Mouse (Mus musculus) hindbrain, embryonic 10.5 days (tissue): ENCODE results near the gene Zbtb2. TPM values are rescaled to one million over a fixed set of nuclear protein-coding genes. Genes with fewer than 3 reads are reported as not detected.
A peak's percentile ranks its signal among the peaks of the same experiment; 100 is the strongest.

ENCODE experiments used
- DNase-seq: peaks from one replicate; pipeline ENCODE4 v3.0.0-alpha.2; 2017; ENCODE audit warnings: low spot score
- H3K27ac ChIP-seq: fragments of 300-500 bp; sonication (generic); 2 replicates; pipeline ENCODE4 v1.5.1; 2016; ENCODE audit warnings: mild to moderate bottlenecking, moderate library complexity
- H3K27me3 ChIP-seq: fragments of 300-500 bp; sonication (generic); 2 replicates; pipeline ENCODE4 v1.6.1; 2016; ENCODE audit warnings: mild to moderate bottlenecking; ENCODE audit not compliant: poor library complexity, insufficient read depth, severe bottlenecking
- H3K36me3 ChIP-seq: fragments of 300-500 bp; sonication (generic); 2 replicates; pipeline ENCODE4 v1.6.1; 2016; ENCODE audit warnings: mild to moderate bottlenecking, moderate library complexity
- H3K4me1 ChIP-seq: fragments of 300-500 bp; sonication (generic); replicated peaks from 2 replicates; pipeline ENCODE4 v1.6.1; 2016; ENCODE audit warnings: mild to moderate bottlenecking
- H3K4me3 ChIP-seq: fragments of 300-500 bp; sonication (generic); 2 replicates; pipeline ENCODE4 v1.5.1; 2016; ENCODE audit warnings: mild to moderate bottlenecking, moderate library complexity
- H3K9me3 ChIP-seq: fragments of 300-500 bp; sonication (generic); 2 replicates; pipeline ENCODE4 v1.6.1; 2016; ENCODE audit warnings: mild to moderate bottlenecking, moderate library complexity
- WGBS: fragments of 180-500 bp; shearing (Covaris S2); methylation state at CpG from one replicate; pipeline ENCODE4 v1.1.7; 2016; 5-methylcytosine and 5-hydroxymethylcytosine counted together
- polyA plus RNA-seq: library from polyadenylated mRNA; unstranded; fragments of >200 nt; fragmentation: Nextera tagmentation; extraction: Ambion mirVana; gene quantifications from 2 replicates; pipeline ENCODE4 v1.2.1, GENCODE M21; 2016

Zbtb2 gene
- polyA plus RNA-seq, 1 experiment from 2014 or later, result 18.1 TPM

- Histone ChIP-seq H3K4me3 (peak overlapping the region; percentile 48), H3K27ac (peak overlapping the region; percentile 81), H3K36me3 (no peaks in the 10 kb centered on the region), H3K9me3 (no peaks in the 10 kb centered on the region), H3K27me3 (no peaks in the 10 kb centered on the region), H3K4me1 (peaks cover 13% of the 10 kb centered on the region)
- peak; percentile 89 for DNase-seq
- WGBS, result 6% methylated on average over 28 of the region's 28 CpGs
Measured at GRCm38 (mm10) chr10:4346489-4347135, 41.3 kb downstream of the Zbtb2 start.

- Histone ChIP-seq H3K27ac (peak overlapping the region; percentile 50; the same call in 1 of the 2 replicates), H3K4me1 (peaks cover 14% of the 10 kb centered on the region), H3K9me3 (no peaks in the 10 kb centered on the region), H3K36me3 (no peaks in the 10 kb centered on the region), H3K4me3 (no peak overlapping the region), H3K27me3 (no peaks in the 10 kb centered on the region)
- 12% methylated on average over 2 of the region's 2 CpGs for WGBS
- DNase-seq, result peak; percentile 52
Measured at GRCm38 (mm10) chr10:4341430-4341829, 46.5 kb downstream of the Zbtb2 start.

GRCm38 (mm10) chr10:4338863-4339461 lies 48.9 kb downstream of the Zbtb2 start:
- no peaks in the 10 kb centered on the region for H3K36me3 ChIP-seq
- no peak overlapping the region for H3K4me3 ChIP-seq
- DNase-seq, result peak; percentile 26
- H3K27me3 ChIP-seq, result no peaks in the 10 kb centered on the region
- WGBS, result 66% methylated on average over 15 of the region's 15 CpGs
- peaks cover 21% of the 10 kb centered on the region for H3K4me1 ChIP-seq
- no peak overlapping the region for H3K27ac ChIP-seq
- H3K9me3 ChIP-seq, result no peaks in the 10 kb centered on the region

- DNase-seq, result peak; percentile 83
- Histone ChIP-seq H3K36me3 (no peaks in the 10 kb centered on the region), H3K4me1 (peaks cover 28% of the 10 kb centered on the region), H3K27ac (peak overlapping the region; percentile 56; the same call in 1 of the 2 replicates), H3K4me3 (peak overlapping the region; percentile 48), H3K9me3 (no peaks in the 10 kb centered on the region), H3K27me3 (no peaks in the 10 kb centered on the region)
- 9% methylated on average over 27 of the region's 27 CpGs for WGBS
Measured at GRCm38 (mm10) chr10:4334039-4334683, 53.7 kb downstream of the Zbtb2 start.

- H3K36me3 ChIP-seq, result no peaks in the 10 kb centered on the region
- peak; percentile 56 for DNase-seq
- H3K4me1 ChIP-seq, result peaks cover 28% of the 10 kb centered on the region
- H3K4me3 ChIP-seq, result peak overlapping the region; percentile 48; the same call in 1 of the 2 replicates
- no peaks in the 10 kb centered on the region for H3K9me3 ChIP-seq
- no peaks in the 10 kb centered on the region for H3K27me3 ChIP-seq
- peak overlapping the region; percentile 70 for H3K27ac ChIP-seq
- WGBS, result 10% methylated on average over 8 of the region's 8 CpGs
Measured at GRCm38 (mm10) chr10:4333319-4333718, 54.6 kb downstream of the Zbtb2 start.

- Histone ChIP-seq H3K27ac (peak overlapping the region; percentile 70), H3K4me3 (no peak overlapping the region), H3K4me1 (peaks cover 28% of the 10 kb centered on the region), H3K9me3 (0 out of 2 replicates have a peak, but pooled peaks cover 3% of the 10 kb centered on the region), H3K36me3 (no peaks in the 10 kb centered on the region), H3K27me3 (no peaks in the 10 kb centered on the region)
- DNase-seq, result peak; percentile 22
- 35% methylated on average over 7 of the region's 7 CpGs for WGBS
Measured at GRCm38 (mm10) chr10:4332228-4332979, 55.5 kb downstream of the Zbtb2 start.

- no peak for DNase-seq
- 63% methylated on average over 1 of the region's 1 CpGs for WGBS
- H3K27ac ChIP-seq, result no peak overlapping the region
- H3K27me3 ChIP-seq, result no peaks in the 10 kb centered on the region
- no peaks in the 10 kb centered on the region for H3K36me3 ChIP-seq
- 0 out of 2 replicates have a peak, but pooled peaks cover 3% of the 10 kb centered on the region for H3K9me3 ChIP-seq
- peaks cover 7% of the 10 kb centered on the region for H3K4me1 ChIP-seq
- no peak overlapping the region for H3K4me3 ChIP-seq
Measured at GRCm38 (mm10) chr10:4327716-4328115, 60.2 kb downstream of the Zbtb2 start.

GRCm38 (mm10) chr10:4325562-4325961 lies 62.3 kb downstream of the Zbtb2 start:
- no peak overlapping the region for H3K4me3 ChIP-seq
- WGBS, result 70% methylated on average over 5 of the region's 5 CpGs
- H3K27me3 ChIP-seq, result no peaks in the 10 kb centered on the region
- H3K36me3 ChIP-seq, result no peaks in the 10 kb centered on the region
- 0 out of 2 replicates have a peak, but pooled peaks cover 3% of the 10 kb centered on the region for H3K9me3 ChIP-seq
- DNase-seq, result no peak
- H3K27ac ChIP-seq, result no peak overlapping the region
- no peaks in the 10 kb centered on the region for H3K4me1 ChIP-seq

GRCm38 (mm10) chr10:4323885-4324284 lies 64.0 kb downstream of the Zbtb2 start:
- WGBS, result 85% methylated on average over 8 of the region's 8 CpGs
- Histone ChIP-seq H3K4me1 (no peaks in the 10 kb centered on the region), H3K4me3 (no peak overlapping the region), H3K36me3 (no peaks in the 10 kb centered on the region), H3K9me3 (0 out of 2 replicates have a peak, but pooled peaks cover 3% of the 10 kb centered on the region), H3K27ac (no peak overlapping the region), H3K27me3 (no peaks in the 10 kb centered on the region)
- DNase-seq, result no peak

Other genes starting within 250 kb of the Zbtb2 start
- gene Akap12, start 121.7 kb downstream of the Zbtb2 start, polyA plus RNA-seq, result 36.4 and 45.8 TPM in 2 replicates
- 42.8 and 49.0 TPM in 2 replicates for gene Rmnd1, start 44.3 kb upstream of the Zbtb2 start, polyA plus RNA-seq
- 27.4 and 31.7 TPM in 2 replicates for gene Armt1, start 44.4 kb upstream of the Zbtb2 start, polyA plus RNA-seq
- 0.06 and 0.34 TPM in 2 replicates for gene Ccdc170, start 94.4 kb upstream of the Zbtb2 start, polyA plus RNA-seq
- 0.08 TPM in 1 of 2 replicates, not detected in the other for gene Esr1, start 223.5 kb upstream of the Zbtb2 start, polyA plus RNA-seq